Mouse (Mus musculus): ENCODE results near the gene Arih1. TPM values are rescaled to one million over a fixed set of nuclear protein-coding genes. Genes with fewer than 3 reads are reported as not detected.
A peak's percentile ranks its signal among the peaks of the same experiment; 100 is the strongest.
"Not testable (repeated sequence)": the region's sequence is repeated elsewhere in the genome, so short reads cannot be mapped to it uniquely, and the experiment has no call there.

The Arih1 gene
- total RNA-seq, 2 experiments from 2014 or later = 87.0 to 99.7 TPM

GRCm38 (mm10) chr9:59458997-59459510, 27.4 kb downstream of the Arih1 start:
- DNase-seq = peak; percentile 32

- DNase-seq = no peak
These were observed 28.0 kb downstream of the Arih1 start for GRCm38 (mm10) chr9:59458416-59458815.

DNA sequence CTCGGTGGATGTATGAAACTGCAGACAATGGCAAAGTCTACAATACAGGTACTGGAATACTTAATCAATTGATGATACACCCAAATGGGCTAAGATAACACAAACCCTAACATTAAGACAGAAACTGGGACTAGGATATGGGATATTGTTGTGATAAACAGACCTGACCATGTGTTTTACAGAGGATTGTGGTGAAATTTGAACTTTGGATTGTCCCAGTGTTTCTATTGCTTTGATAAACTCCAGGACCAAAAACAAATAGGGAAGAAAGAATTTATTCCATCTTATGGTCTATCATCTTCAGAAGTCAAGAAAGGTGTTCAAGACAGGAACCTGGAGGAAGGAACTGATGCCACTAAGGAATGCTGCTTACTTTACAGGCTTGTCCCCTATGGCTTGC, 28.7 kb downstream of the Arih1 start:
- DNase-seq = no peak

DNA sequence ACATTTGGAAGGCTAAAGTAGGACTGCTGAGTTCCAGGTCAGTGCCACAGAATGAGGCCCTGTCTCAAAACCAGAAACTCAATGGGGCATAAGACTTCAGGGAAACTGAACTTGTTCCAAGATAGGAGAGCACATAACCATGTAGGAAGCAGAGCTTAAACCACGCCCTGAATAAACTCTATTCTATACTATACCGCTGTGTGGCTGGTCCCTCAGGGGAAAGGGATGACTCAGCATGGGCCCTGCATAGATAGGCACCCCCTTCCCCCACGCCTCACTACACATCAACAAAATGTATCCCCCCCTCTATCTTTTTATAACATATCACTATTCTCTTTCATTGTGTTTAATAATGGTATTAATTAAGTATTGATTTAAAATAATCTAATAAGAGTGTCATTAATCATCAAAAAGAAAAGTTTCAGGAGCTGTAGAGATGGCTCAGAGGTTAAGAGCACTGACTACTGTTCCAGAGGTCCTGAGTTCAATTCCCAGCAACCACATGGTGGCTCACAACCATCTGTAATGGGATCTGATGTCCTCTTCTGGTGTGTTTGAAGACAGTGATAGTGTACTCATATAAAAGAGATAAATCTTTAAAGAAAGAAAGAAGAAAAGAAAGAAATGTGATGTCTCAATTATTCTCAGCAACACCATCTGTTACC, 30.9 kb downstream of the Arih1 start:
- no peak for DNase-seq

GRCm38 (mm10) chr9:59433729-59434128, 52.7 kb downstream of the Arih1 start:
- DNase-seq = no peak

DNA sequence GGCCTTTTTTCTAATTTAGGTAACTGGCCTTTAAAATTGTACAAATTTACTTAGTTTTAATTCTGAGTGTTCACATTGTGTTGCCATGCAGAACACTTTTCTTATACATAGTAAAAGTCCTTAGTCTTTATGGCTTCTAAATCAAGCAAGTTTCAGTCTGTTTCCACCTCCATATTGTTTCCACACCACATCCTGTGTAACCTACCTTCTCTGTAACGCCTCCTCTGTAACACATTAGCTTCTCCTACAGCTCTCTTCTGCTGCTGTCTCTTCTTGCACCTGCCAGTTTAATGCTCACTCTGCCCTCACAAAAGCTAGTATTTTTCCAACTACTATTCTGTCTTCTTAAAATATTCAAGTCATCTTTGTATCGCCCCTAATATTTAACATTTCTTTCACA, 54.8 kb downstream of the Arih1 start:
- DNase-seq = no peak

GRCm38 (mm10) chr9:59420487-59420886, 65.9 kb downstream of the Arih1 start:
- DNase-seq = no peak

DNA sequence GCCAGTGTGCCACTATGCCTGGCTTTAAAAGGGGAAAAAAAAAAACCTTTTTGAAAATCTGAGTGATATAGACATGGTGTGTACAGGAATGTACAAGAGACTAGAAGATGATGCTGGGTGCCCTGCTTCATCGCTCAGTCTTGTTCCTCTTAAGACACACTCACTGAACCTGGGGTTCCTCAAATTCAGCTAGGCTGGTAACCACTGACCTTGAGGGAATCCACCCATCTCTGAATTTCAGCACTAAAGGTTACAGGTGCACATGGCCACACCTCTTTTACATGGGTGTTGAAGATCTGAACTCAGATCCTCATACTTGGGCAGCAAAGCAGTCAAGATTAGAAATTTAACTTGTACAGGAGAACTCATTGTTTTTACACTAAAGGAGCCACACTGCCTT, 79.1 kb downstream of the Arih1 start:
- DNase-seq = no peak

DNA sequence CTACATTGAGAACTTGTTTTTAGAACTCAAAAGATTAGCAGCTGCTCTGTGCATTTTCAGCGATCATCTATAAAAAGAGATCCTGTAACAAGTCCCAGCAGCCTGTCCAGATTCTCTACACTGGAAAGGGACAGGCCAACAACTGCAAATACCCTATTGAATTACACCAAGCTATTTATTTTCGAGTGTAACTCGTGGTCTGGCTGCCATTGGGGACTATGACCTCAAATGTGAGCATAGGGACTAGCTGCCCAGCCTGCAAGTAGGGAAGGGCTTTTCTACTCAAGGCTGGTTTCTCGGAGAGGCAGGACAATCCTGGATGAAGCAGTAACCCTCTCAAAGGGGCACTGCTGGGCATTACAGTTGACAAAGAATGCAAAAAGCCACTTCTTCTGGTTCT, 97.3 kb downstream of the Arih1 start:
- no peak for DNase-seq

- DNase-seq = no peak
These were observed 98.1 kb downstream of the Arih1 start for GRCm38 (mm10) chr9:59388311-59388710.

- no peak for DNase-seq
These were observed 99.0 kb downstream of the Arih1 start for GRCm38 (mm10) chr9:59387461-59387860.

DNA sequence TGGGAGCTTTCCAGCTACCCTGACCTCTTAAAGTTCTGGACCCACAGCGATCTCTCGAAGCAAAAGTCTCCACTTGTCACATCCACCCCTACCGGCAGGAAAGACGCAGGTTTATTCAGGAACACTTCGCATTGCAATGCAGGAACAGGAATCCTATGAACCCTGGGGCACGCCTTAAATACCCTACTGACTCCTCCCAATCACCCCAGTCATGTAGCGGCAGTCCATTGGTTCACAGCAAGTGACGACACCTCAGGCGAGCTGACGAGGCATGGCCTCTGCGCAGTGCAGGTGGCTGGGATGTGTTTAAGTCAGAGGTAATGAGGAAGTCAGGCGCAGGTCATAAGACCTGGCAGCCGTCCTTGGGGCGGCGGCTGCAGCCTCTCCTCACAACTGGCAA, 110.8 kb downstream of the Arih1 start:
- DNase-seq = no peak

DNA sequence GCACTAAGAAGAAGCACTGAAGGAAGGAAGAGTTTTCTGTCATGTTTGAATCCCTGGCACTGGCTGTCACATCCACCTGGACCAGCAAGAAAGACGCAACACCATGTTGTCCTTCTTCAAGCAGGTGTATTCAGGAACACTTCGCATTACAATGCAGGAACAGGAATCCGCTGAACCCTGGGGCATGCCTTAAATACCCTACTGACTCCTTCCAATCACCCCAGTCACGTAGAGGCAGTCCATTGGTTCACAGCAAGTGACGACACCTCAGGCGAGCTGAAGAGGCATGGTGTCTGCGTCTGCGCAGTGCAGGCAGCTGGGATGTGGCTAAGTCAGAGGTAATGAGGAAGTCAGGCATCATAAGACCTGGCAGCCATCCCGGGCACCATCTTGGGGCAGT, 116.8 kb downstream of the Arih1 start:
- no peak for DNase-seq

- no peak for DNase-seq
These were observed 117.2 kb downstream of the Arih1 start for GRCm38 (mm10) chr9:59369220-59369619.

DNA sequence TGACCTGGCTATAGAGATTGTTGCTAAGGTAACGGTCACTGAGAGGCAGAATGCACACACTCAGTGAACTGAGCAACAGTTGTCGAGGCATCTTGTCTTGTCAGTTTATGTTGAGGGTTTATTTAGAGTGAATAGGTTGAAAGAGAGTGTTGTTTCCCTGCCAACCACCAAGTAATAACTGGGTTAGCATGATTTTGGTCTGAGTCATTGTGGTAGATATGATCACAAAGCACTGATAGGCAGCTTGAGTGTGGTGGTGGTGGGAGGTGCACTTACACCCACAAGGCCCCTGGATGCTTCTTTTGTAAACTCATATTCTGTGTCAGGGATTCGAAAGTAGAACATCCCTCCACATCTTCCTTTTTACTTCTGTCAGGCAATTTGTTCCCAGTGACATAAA, 125.9 kb downstream of the Arih1 start:
- DNase-seq = not testable (repeated sequence)

DNA sequence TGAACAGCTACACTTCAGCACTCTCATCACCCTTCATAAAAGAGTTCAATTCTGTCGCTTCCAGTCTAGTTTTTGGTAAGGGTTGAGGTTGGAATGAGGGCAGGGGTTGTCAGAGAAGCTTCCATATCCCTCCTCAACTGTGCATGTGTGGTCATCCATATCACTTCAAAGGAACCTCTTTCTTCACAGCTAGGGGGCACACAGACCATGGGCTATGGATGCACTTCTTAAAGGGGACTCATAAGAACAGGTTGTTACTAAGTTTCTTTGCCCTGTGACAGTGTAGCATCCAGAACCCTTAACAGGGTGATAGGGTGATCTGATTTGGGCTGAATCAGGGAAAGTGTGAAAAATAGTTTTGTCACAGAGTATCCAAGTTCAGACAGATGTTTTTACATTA, 128.4 kb downstream of the Arih1 start:
- not testable (repeated sequence) for DNase-seq

GRCm38 (mm10) chr9:59353253-59353639, 133.2 kb downstream of the Arih1 start, which contains the start of gene Bbs4:
Bbs4 (minus strand) TSS chr9:59353508.
- DNase-seq = peak; percentile 96

GRCm38 (mm10) chr9:59352586-59353252, 133.7 kb downstream of the Arih1 start:
- peak; percentile 4 for DNase-seq

GRCm38 (mm10) chr9:59346176-59346575, 140.2 kb downstream of the Arih1 start:
- DNase-seq = no peak

GRCm38 (mm10) chr9:59340002-59340401, 146.4 kb downstream of the Arih1 start:
- peak; percentile 27 for DNase-seq

- no peak for DNase-seq
These were observed 147.3 kb downstream of the Arih1 start for GRCm38 (mm10) chr9:59339107-59339506.

DNA sequence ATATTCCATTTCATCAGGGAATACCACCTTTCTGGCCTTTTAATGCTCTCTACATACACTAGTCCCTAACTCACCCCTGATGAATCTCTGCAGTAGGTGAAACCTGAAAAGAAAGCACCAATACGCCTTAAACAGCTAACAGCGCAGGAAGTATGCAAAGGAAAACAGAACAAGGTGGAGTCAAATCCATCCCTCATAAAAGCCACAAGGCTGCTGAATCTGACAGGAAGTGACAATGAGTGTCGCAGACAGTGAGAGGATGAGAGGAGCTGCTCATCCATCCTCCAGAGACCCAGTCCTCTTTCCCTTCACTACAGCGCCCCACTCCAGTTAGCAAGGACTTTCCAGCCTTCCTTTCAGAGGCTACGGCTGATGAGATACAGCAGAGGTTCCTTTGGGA, 148.0 kb downstream of the Arih1 start:
- DNase-seq = no peak

Data from adrenal gland, postnatal 10 days (tissue).